Mouse (Mus musculus) cerebellum, postnatal 10 days (tissue): ENCODE results near the gene Akap17b.

ENCODE experiments used
- DNase-seq, 2 experiments: peaks; one replicate each; pipeline ENCODE4 v3.0.0; 2021; ENCODE audit warnings: mixed read lengths in 2 of 2

Akap17b gene

DNA sequence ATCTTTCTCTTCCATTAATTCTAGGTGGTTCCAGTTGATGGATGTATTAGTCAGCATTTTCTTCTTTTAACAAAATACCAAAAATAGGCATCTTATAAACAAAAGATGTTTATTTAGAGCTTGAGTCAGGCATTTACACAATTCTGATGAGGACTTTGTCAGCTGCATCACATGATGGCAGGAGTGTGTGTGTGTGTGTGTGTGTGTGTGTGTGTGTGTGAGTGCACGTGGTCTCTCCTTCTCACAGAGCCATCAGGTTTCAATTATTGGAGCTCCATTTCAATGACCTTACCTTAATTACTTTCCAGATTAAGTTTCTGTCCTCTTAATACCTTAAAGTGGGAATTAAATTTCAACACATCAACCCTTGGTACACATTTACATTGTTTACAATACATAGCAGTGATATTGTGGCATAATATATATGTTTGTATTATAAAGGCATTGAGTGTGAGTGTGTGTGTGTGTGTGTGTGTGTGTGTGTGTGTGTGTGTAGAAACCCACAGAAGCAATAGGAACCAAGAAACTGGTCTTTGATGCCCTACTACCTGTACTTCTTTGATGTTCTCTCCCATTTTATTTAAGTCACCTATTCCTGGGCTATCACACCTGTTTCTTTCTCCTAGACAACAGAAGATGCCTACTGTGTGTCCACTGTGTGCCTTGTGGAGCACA is 58.4 kb downstream of the Akap17b start:
- no peak for DNase-seq

GRCm38 (mm10) chrX:36562079-36562478 is 83.1 kb downstream of the Akap17b start:
- no peak for DNase-seq

- DNase-seq = peak; percentile 76 to 80
Observed at GRCm38 (mm10) chrX:36561650-36562049, 83.5 kb downstream of the Akap17b start.

- no peak for DNase-seq
Observed at GRCm38 (mm10) chrX:36560170-36560569, 85.0 kb downstream of the Akap17b start.
